Mouse (Mus musculus) left cerebral cortex, postnatal 10 days (tissue): Measurements from ENCODE around the gene Lhfpl2. TPM values are rescaled to one million over a fixed set of nuclear protein-coding genes. Genes with fewer than 3 reads are reported as not detected.
"Not testable (repeated sequence)": the region's sequence is repeated elsewhere in the genome, so short reads cannot be mapped to it uniquely, and the experiment has no call there.

ENCODE experiments used
- DNase-seq, 2 experiments: peaks; one replicate each; pipeline ENCODE4 v3.0.0; 2021 to 2022; ENCODE audit warnings: low spot score in 2 of 2, mixed read lengths in 1 of 2; ENCODE audit errors: extremely low spot score in 1 of 2
- intact Hi-C: fragments of 180-260 bp; cut with DNase I; formaldehyde crosslinking; loops from one replicate; pipeline ENCODE4 v1.15.1; 2025
- total RNA-seq, 2 experiments: library from RNA; stranded (reverse); gene quantifications; 2 replicates each; pipeline ENCODE4 v1.2.3; 2021

Gene Lhfpl2
- 10 to 100 TPM; 21.2 to 30.3 TPM for total RNA-seq

GRCm38 (mm10) chr13:94057563-94058560, at the start of gene Lhfpl2:
Gene Lhfpl2 (plus strand): TSS chr13:94057796.
- intact Hi-C loops, result loop anchor here (5.0 to 10.0 kb wide), 3 partner anchors 73 to 277 kb away; no protein-coding TSS in a partner anchor

GRCm38 (mm10) chr13:94011996-94012575, 45.5 kb upstream of the Lhfpl2 start:
- intact Hi-C loops, result no loop called here
- DNase-seq, result no peak

More at GRCm38 (mm10) chr13:94057563-94058560, at the start of gene Lhfpl2:
- peak; percentile 8 to 88 for DNase-seq

- intact Hi-C loops, result no loop called here
- DNase-seq, result no peak
Measured at GRCm38 (mm10) chr13:94013986-94014385, 43.6 kb upstream of the Lhfpl2 start.

DNA sequence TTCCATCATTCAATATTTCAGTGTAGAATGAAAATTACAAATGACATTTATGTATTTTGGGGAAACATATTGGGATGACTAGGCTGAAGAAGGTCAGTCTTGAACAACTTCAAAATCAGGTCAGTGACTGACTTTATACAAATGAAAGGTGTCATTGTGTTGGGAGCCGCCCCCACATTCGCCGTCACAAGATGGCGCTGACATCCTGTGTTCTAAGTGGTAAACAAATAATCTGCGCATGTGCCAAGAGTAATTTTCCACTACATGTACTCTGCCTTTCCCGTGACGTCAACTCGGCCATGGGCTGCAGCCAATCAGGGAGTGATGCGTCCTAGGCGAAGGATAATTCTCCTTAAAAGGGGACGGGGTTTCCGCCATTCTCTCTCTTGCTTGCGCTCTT, 33.0 kb upstream of the Lhfpl2 start:
- DNase-seq, intact Hi-C loops: not testable (repeated sequence)

DNA sequence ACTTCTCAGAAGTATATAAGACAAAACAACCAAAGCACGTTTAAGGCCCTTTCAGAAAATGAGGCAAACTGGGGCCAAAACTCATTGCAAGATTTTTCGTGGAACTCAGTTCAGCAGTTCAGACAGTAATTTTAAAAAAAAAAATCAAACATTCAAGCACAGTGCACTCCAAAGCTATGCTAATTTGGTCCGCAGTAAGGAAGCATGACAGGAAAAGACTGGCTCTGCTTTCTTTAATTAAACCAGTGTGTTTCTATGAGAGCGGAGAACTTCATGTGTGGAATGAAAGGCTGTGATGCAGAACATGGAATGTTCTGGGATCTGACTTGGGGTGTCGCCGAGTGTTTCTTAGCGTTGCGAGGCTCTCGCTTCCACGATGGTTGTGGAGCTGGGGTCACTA, 28.4 kb upstream of the Lhfpl2 start:
- intact Hi-C loops, result no loop called here
- no peak for DNase-seq

- intact Hi-C loops, result no loop called here
- no peak for DNase-seq
Measured at GRCm38 (mm10) chr13:94030551-94030950, 27.0 kb upstream of the Lhfpl2 start.

- intact Hi-C loops, result no loop called here
- DNase-seq, result no peak
Measured at GRCm38 (mm10) chr13:94037313-94038051, 20.1 kb upstream of the Lhfpl2 start.

- intact Hi-C loops, result no loop called here
- DNase-seq, result no peak
Measured at GRCm38 (mm10) chr13:94038052-94038340, 19.6 kb upstream of the Lhfpl2 start.

GRCm38 (mm10) chr13:94050036-94050435, 7.6 kb upstream of the Lhfpl2 start:
- DNase-seq, result no peak
- intact Hi-C loops, result loop anchor here (10.0 kb wide), 2 partner anchors 65 to 285 kb away; no protein-coding TSS in a partner anchor

DNA sequence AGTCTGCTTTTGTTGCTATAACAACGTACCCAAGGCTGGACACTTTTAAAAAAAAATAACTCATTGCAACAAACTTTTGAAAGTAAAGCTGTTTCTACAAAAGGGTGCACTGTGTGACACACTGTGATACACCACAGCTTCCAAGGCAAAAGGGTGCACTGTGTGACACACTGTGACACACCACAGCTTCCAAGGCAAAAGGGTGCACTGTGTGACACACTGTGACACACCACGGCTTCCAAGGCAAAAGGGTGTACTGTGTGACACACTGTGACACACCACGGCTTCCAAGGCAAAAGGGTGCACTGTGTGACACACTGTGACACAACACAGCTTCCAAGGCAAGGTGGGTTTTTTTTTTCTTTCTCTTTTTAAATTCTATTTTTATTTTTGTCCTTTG, 6.8 kb upstream of the Lhfpl2 start:
- DNase-seq, result no peak
- intact Hi-C loops, result loop anchor here (10.0 kb wide), 2 partner anchors 66 to 284 kb away; no protein-coding TSS in a partner anchor

GRCm38 (mm10) chr13:94057036-94057562, 497 bp upstream of the Lhfpl2 start:
- DNase-seq, result no peak
- intact Hi-C loops, result loop anchor here (5.0 to 10.0 kb wide), 3 partner anchors 72 to 278 kb away; no protein-coding TSS in a partner anchor

DNA sequence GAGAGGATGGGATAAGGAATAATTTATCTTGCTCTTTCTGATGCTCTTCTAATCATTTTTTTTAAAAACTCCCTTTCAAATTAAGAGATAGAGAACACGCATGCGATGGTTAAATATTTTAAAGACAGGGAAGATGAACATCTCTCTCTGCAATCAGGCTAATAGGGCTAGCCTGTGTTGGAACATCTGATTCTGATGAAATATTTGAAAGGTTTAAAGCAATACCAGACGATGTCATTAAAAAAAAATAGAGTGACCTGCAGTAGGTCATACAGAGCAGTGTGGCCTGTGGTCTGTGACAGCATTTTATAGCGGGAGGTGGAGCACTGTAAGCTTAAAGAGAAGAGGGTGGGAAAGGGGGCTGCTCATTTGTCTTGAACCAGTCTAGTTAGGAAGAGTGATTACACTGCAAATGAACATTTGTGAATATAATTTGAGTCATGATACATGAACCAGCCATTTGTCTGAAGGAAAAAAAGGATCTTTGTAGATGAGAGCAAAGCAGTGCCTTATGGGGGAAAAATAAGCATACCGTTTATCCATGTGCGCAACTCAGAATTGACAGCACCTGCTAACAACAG, 1.1 kb downstream of the Lhfpl2 start:
- intact Hi-C loops, result loop anchor here (5.0 to 10.0 kb wide), 3 partner anchors 74 to 276 kb away; no protein-coding TSS in a partner anchor

GRCm38 (mm10) chr13:94059373-94059772, 1.8 kb downstream of the Lhfpl2 start:
- DNase-seq, result no peak
- intact Hi-C loops, result loop anchor here (5.0 to 10.0 kb wide), 3 partner anchors 75 to 275 kb away; no protein-coding TSS in a partner anchor

More for the DNA sequence above, 1.1 kb downstream of the Lhfpl2 start:
- no peak for DNase-seq

GRCm38 (mm10) chr13:94059778-94060177, 2.2 kb downstream of the Lhfpl2 start:
- DNase-seq, result no peak

GRCm38 (mm10) chr13:94060461-94060860, 2.9 kb downstream of the Lhfpl2 start:
- intact Hi-C loops, result no loop called here
- DNase-seq, result no peak

More at GRCm38 (mm10) chr13:94059778-94060177, 2.2 kb downstream of the Lhfpl2 start:
- intact Hi-C loops, result loop anchor here (5.0 to 10.0 kb wide), 3 partner anchors 75 to 275 kb away; no protein-coding TSS in a partner anchor

GRCm38 (mm10) chr13:94061256-94061877, 3.8 kb downstream of the Lhfpl2 start:
- DNase-seq, result no peak
- intact Hi-C loops, result no loop called here

DNA sequence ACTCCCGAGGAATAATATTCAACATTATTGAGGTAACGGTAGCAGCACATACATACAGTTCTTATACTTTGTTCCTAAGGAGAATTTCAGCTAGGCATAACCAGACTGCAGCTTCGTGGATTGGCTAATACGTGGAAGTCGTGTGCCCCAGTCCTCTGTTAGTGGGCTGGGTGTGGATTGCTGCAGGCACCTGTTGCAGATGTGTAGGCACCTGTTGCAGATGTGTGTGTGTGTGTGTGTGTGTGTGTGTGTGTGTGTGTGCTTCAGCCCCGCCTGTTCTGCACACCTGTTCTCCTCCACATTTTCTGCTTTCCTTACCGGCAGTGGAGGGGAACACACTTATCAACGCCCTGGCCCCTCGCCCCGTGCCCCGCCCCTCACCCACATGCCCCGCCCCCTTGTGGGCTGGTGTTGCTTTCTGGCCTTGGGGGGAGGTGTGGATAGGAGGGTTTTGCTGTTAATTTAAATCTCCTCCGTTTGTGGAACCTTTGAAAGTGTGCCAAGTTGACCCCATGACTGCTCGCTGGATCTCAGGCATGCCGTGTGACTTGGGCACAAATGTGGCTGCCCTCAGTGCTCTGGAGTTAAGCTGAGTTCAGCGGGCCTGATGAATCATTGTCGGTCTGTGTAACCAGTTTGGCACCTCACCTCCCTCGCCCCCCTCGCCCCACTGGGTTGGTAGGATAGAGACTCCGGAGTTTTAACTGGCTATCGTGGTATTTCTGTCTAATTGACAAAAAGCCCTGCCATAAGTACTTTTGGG, 4.9 kb downstream of the Lhfpl2 start:
- intact Hi-C loops, result no loop called here
- peak in 1 of 2 experiments; percentile 45 for DNase-seq
